Mouse (Mus musculus) kidney, adult 2 months (tissue): Measurements from ENCODE around the gene Pde2a.

Experiments
- CTCF ChIP-seq: fragments of 200-500 bp; conservative IDR thresholded peaks from 2 replicates; pipeline ENCODE4 v1.5.1; 2011; ENCODE audit warnings: low read depth, mild to moderate bottlenecking, control low read depth, low read length, moderate library complexity, mixed read lengths; ENCODE audit not compliant: insufficient read depth, insufficient read length
- POLR2A ChIP-seq: fragments of 200-500 bp; IDR thresholded peaks from one replicate; pipeline ENCODE4 v1.6.1; 2011; ENCODE audit warnings: low read depth, low read length, control low read depth

- TF ChIP-seq POLR2A, result no peak
- no peak for TF ChIP-seq CTCF
These were observed 21.6 kb downstream of the Pde2a start for GRCm38 (mm10) chr7:101443093-101443492.
